Mouse (Mus musculus) heart, postnatal 0 days (tissue): ENCODE results near the gene Bptf. TPM values are rescaled to one million over a fixed set of nuclear protein-coding genes. Genes with fewer than 3 reads are reported as not detected.
"Not testable (repeated sequence)": the region's sequence is repeated elsewhere in the genome, so short reads cannot be mapped to it uniquely, and the experiment has no call there.

Experiments used
- ATAC-seq: fragments of 200-750 bp; cut with Nextera tagmentation; 2 replicates; pipeline ENCODE4 v1.8.0; 2017; ENCODE audit warnings: low read depth, moderate number of reproducible peaks, moderate library complexity; ENCODE audit not compliant: insufficient read depth
- DNase-seq: peaks from one replicate; pipeline ENCODE4 v3.0.0-alpha.2; 2016; ENCODE audit warnings: low spot score
- H3K27ac ChIP-seq: fragments of 300-500 bp; sonication (generic); 2 replicates; pipeline ENCODE4 v1.5.1; 2014; ENCODE audit warnings: low read depth, mild to moderate bottlenecking
- H3K27me3 ChIP-seq: fragments of 300-500 bp; sonication (generic); 2 replicates; pipeline ENCODE4 v1.6.1; 2014; ENCODE audit warnings: low read length, mixed read lengths; ENCODE audit not compliant: control insufficient read depth, insufficient read depth
- H3K36me3 ChIP-seq: fragments of 300-500 bp; sonication (generic); replicated peaks from 2 replicates; pipeline ENCODE4 v1.6.1; 2014; ENCODE audit warnings: low read length, mixed read lengths; ENCODE audit not compliant: control insufficient read depth, insufficient read depth
- H3K4me1 ChIP-seq: fragments of 300-500 bp; sonication (generic); 2 replicates; pipeline ENCODE4 v1.6.1; 2014; ENCODE audit warnings: antibody characterized with exemption; ENCODE audit not compliant: control insufficient read depth, insufficient read depth
- H3K4me2 ChIP-seq: fragments of 300-500 bp; sonication (generic); 2 replicates; pipeline ENCODE4 v1.6.1; 2014; ENCODE audit warnings: low read depth, mild to moderate bottlenecking, low read length, moderate library complexity
- H3K4me3 ChIP-seq: fragments of 300-500 bp; sonication (generic); 2 replicates; pipeline ENCODE4 v1.5.1; 2014; ENCODE audit warnings: low read depth, low read length
- H3K9ac ChIP-seq: fragments of 300-500 bp; sonication (generic); replicated peaks from 2 replicates; pipeline ENCODE4 v1.6.1; 2014; ENCODE audit warnings: low read depth, low read length, mixed read lengths
- H3K9me3 ChIP-seq: fragments of 300-500 bp; sonication (generic); replicated peaks from 2 replicates; pipeline ENCODE4 v1.6.1; 2016; ENCODE audit warnings: low read length; ENCODE audit not compliant: control insufficient read depth
- CTCF ChIP-seq: IDR thresholded peaks from 2 replicates; pipeline ENCODE4 v1.5.1; 2016; ENCODE audit warnings: antibody characterized with exemption, control low read depth, low read depth
- EP300 ChIP-seq: IDR thresholded peaks from 2 replicates; pipeline ENCODE4 v1.6.1; 2016; ENCODE audit warnings: antibody characterized with exemption, low read depth
- WGBS: fragments of 180-500 bp; shearing (Covaris S2); extraction: QIAGEN DNeasy Blood & Tissue Kit; methylation state at CpG from one replicate; pipeline ENCODE4 v1.1.7; 2014; 5-methylcytosine and 5-hydroxymethylcytosine counted together
- polyA plus RNA-seq: library from polyadenylated mRNA; unstranded; fragments of >200 nt; fragmentation: Nextera tagmentation; extraction: Ambion mirVana; gene quantifications from 2 replicates; pipeline ENCODE4 v1.2.1, GENCODE M21; 2015
- total RNA-seq: library from RNA; depleted of rRNA; stranded (reverse); fragments of >200 nt; gene quantifications from 2 replicates; pipeline ENCODE4 v1.2.3, GENCODE M21; 2014; ENCODE audit warnings: low replicate concordance

Gene Bptf
- total and polyA plus RNA-seq, 2 experiments from 2014 or later: 11.8 to 13.7 TPM

DNA sequence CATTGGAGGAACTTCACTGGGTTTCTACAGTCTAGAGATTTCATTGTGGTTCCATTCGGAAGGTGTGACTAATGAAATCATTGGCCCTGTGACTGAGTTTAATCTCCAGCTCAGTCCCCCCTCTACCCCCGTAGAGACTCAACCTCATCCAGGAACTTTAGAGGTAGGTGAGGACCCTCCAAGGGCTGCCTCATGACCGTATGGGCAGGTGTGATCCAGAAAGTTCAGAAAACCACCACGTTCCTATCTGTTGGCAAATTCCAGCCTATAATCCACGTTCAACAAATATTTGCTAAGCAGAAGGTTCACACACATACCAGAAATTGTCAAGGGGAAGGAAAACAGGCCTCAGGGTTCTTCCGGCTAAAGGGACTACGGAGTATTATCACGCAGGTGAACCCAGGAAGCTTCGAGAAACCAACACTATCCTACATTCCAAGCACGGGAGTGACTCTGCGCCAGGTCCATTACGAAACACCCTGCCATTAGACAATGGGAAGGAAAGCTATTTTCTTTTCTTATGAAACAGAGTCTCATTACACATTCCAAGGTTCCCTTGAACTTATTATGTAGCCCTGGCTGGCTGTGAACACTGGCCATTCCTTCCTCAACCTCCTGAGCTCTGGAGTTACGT lies 109.8 kb downstream of the Bptf start:
- TF ChIP-seq CTCF (no peak), EP300 (no peak)
- Histone ChIP-seq H3K4me1 (peaks cover 13% of the 10 kb centered on the region; the same call in 1 of the 2 replicates), H3K4me3 (no peak overlapping the region), H3K27ac (no peak overlapping the region), H3K9ac (no peak overlapping the region), H3K36me3 (no peaks in the 10 kb centered on the region), H3K9me3 (no peaks in the 10 kb centered on the region), H3K27me3 (peaks cover 4% of the 10 kb centered on the region; the same call in 1 of the 2 replicates), H3K4me2 (no peak overlapping the region)
- ATAC-seq: no peak
- no peak for DNase-seq
- WGBS: 84% methylated on average over 13 of the region's 13 CpGs

DNA sequence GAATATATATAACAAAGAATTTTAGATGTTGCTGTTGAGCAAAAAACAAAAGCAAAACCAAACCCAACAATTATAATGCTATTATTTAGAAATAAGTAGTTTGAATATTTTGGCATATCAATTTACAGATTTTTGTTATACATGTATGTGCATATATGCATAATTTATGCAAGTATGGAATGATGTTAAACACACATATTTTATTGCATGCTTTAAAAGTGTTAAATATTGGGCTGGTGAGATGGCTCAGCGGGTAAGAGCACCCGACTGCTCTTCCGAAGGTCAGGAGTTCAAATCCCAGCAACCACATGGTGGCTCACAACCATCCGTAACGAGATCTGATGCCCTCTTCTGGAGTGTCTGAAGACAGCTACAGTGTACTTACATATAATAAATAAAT lies 112.2 kb downstream of the Bptf start:
- not testable (repeated sequence) for H3K27me3 ChIP-seq, H3K9ac ChIP-seq, H3K36me3 ChIP-seq, DNase-seq, H3K4me3 ChIP-seq, H3K4me1 ChIP-seq, H3K27ac ChIP-seq, ATAC-seq, H3K9me3 ChIP-seq, H3K4me2 ChIP-seq
- whole genome bisulfite sequencing: 89% methylated on average over 3 of the region's 5 CpGs

DNA sequence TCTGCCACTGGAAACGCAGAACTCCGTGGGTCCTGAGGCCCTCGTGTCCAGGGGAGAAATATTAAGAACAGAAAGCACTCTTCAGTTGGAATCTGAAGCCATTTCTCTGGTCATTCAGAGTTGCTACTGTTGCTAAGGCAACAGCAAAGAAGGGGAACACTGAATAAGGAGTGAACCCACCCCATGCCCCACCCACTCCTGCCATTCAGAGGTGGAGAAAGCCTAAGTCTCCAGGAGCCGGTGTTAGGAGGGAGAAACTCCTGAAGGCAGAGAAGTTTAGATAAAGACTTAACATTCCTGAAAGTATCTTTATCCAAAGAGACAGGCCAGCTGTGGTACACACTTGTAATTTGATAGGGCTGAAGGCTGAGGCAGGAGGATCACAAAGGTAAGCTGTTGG lies 112.6 kb downstream of the Bptf start:
- Histone ChIP-seq H3K4me2 (no peak overlapping the region), H3K9ac (no peak overlapping the region), H3K27ac (no peak overlapping the region), H3K4me3 (no peak overlapping the region), H3K27me3 (no peaks in the 10 kb centered on the region; the same call in 1 of the 2 replicates), H3K9me3 (no peaks in the 10 kb centered on the region), H3K36me3 (no peaks in the 10 kb centered on the region), H3K4me1 (no peaks in the 10 kb centered on the region)
- DNase-seq: no peak
- 75% methylated on average over 4 of the region's 4 CpGs for WGBS
- TF ChIP-seq EP300 (no peak), CTCF (no peak)
- ATAC-seq: no peak

DNA sequence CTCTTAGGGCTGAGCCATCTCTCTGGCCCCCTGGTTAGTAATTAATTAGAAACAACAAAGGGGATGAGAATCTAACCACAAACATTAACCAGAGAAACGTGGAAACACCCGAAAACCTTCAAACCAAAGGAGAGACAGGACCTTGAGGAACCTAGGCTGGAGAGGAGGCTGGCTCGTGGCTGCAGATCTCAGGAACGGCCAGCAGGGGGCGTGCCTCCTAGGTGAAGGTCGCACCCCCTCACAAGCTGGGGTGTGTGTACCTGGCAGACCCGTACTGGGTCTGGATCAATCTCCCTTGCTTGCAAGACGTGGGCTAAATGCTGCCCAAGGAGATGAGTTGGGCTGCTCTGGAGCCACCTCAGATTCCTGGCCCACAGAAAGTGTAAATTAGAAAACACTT lies 113.3 kb downstream of the Bptf start:
- H3K4me1 ChIP-seq: no peaks in the 10 kb centered on the region
- H3K4me3 ChIP-seq: no peak overlapping the region
- no peaks in the 10 kb centered on the region; the same call in 1 of the 2 replicates for H3K27me3 ChIP-seq
- 31% methylated on average over 8 of the region's 8 CpGs for WGBS
- ATAC-seq: no peak
- no peak overlapping the region for H3K4me2 ChIP-seq
- H3K36me3 ChIP-seq: no peaks in the 10 kb centered on the region
- TF ChIP-seq EP300 (no peak), CTCF (peak; percentile 32)
- no peak overlapping the region for H3K27ac ChIP-seq
- no peaks in the 10 kb centered on the region for H3K9me3 ChIP-seq
- DNase-seq: no peak
- no peak overlapping the region for H3K9ac ChIP-seq

DNA sequence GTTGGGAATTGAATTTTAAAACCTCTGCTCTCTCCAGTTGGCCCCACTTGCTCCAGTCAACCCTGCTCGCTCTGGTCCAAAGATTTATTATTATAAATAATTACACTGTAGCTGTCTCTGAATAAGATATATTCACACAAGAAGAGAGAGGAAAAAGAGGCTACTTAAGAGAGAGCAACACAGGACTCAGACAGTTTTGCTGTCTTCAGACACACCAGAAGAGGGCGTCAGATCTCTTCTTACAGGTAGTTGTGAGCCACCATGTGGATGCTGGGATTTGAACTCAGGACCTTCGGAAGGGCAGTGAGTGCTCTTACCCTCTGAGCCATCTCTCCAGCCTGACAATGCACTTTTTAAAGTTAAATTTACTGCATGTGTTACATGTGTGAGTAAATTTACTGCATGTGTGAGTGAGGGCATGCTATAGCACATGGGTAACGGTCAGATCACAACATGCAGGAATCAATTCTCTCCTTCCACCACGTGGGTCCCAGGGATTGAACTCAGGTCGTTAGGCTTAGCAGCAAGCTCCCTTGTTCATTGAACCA lies 114.5 kb downstream of the Bptf start:
- Histone ChIP-seq H3K4me3 (no peak overlapping the region), H3K4me2 (no peak overlapping the region), H3K27me3 (no peaks in the 10 kb centered on the region), H3K27ac (no peak overlapping the region), H3K9me3 (no peaks in the 10 kb centered on the region), H3K9ac (no peak overlapping the region), H3K4me1 (no peaks in the 10 kb centered on the region), H3K36me3 (no peaks in the 10 kb centered on the region)
- no peak for ATAC-seq
- TF ChIP-seq EP300 (no peak), CTCF (no peak)
- 64% methylated on average over 6 of the region's 6 CpGs for WGBS
- DNase-seq: no peak

DNA sequence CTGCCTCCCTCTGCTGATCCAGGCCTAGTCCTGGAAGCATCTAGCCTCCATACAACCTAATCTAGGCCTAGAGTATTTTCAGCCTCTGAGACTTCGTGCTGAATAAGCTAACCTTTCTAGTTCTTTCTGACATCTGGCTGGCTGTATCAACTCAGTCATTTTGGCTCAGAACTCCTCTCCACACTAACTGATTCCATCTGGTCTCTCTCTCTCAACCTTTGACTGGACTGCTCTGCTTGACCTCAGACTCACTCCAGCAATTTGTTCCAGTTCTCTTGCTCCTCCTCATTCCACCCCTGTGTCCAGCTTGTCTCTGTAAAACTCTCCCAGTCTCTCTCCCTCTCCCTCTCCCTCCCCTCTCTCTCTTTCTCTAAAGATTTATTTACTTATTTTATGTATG lies 115.0 kb downstream of the Bptf start:
- no peaks in the 10 kb centered on the region for H3K27me3 ChIP-seq
- no peak for TF ChIP-seq CTCF
- no peak for TF ChIP-seq EP300
- H3K4me1 ChIP-seq: no peaks in the 10 kb centered on the region
- no peaks in the 10 kb centered on the region for H3K9me3 ChIP-seq
- no peak overlapping the region for H3K9ac ChIP-seq
- no peak overlapping the region for H3K4me2 ChIP-seq
- H3K27ac ChIP-seq: no peak overlapping the region
- no peak overlapping the region for H3K4me3 ChIP-seq
- DNase-seq: no peak
- 51% methylated on average over 1 of the region's 1 CpGs for WGBS
- ATAC-seq: no peak
- H3K36me3 ChIP-seq: no peaks in the 10 kb centered on the region

DNA sequence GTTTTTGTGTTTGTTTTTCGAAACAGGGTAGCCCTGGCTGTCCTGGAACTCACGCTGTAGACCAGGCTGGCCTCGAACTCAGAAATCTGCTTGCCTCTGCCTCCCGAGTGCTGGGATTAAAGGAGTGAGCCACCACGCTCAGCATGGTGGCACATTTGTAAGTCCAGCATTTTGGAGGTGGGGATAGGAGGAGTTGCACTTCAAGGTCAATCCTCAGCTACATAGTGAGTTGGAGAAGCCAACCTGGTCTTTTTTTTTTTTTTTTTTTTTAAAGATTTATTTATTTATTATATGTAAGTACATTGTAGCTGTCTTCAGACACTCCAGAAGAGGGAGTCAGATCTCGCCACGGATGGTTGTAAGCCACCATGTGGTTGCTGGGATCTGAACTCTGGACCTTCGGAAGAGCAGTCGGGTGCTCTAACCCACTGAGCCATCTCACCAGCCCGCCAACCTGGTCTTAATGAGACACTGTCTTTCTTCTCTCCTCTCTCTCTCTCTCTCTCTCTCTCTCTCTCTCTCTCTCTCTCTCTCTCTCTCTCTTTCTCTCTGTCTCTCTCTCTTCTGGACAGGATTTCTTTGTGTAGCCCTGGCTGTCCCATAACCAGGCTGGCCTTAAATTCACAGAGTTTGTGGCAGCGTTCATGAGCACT lies 116.3 kb downstream of the Bptf start:
- not testable (repeated sequence) for DNase-seq, H3K27me3 ChIP-seq, ATAC-seq, H3K36me3 ChIP-seq, H3K4me1 ChIP-seq, H3K9ac ChIP-seq, H3K4me3 ChIP-seq, H3K4me2 ChIP-seq, H3K9me3 ChIP-seq, H3K27ac ChIP-seq
- 77% methylated on average over 11 of the region's 11 CpGs for WGBS
